Mouse (Mus musculus) left cerebral cortex, postnatal 10 days (tissue): ENCODE data around the gene Serpina12. TPM values are rescaled to one million over a fixed set of nuclear protein-coding genes. Genes with fewer than 3 reads are reported as not detected.

ENCODE experiments used
- DNase-seq, 2 experiments: peaks; one replicate each; pipeline ENCODE4 v3.0.0; 2021 to 2022; ENCODE audit warnings: low spot score in 2 of 2, mixed read lengths in 1 of 2; ENCODE audit errors: extremely low spot score in 1 of 2
- intact Hi-C: fragments of 180-260 bp; cut with DNase I; formaldehyde crosslinking; loops from one replicate; pipeline ENCODE4 v1.15.1; 2025
- total RNA-seq, 2 experiments: library from RNA; stranded (reverse); gene quantifications; 2 replicates each; pipeline ENCODE4 v1.2.3; 2021

Serpina12 gene
- not detected for total RNA-seq

GRCm38 (mm10) chr12:104044343-104044742 is at the start of gene Serpina12:
Gene Serpina12 (minus strand): TSS chr12:104044443.
- intact Hi-C loops, result no loop called here
- no peak for DNase-seq

GRCm38 (mm10) chr12:104091303-104091702 is 47.1 kb upstream of the Serpina12 start:
- no peak for DNase-seq
- intact Hi-C loops, result no loop called here

- intact Hi-C loops, result no loop called here
Measured at GRCm38 (mm10) chr12:104090119-104090518, 45.9 kb upstream of the Serpina12 start.

GRCm38 (mm10) chr12:104072286-104072685 is 28.0 kb upstream of the Serpina12 start:
- DNase-seq, result no peak

More at GRCm38 (mm10) chr12:104090119-104090518, 45.9 kb upstream of the Serpina12 start:
- DNase-seq, result no peak

GRCm38 (mm10) chr12:104071708-104072107 is 27.5 kb upstream of the Serpina12 start:
- intact Hi-C loops, result no loop called here
- DNase-seq, result no peak

More at GRCm38 (mm10) chr12:104072286-104072685, 28.0 kb upstream of the Serpina12 start:
- intact Hi-C loops, result no loop called here

- peak; percentile 65 to 87 for DNase-seq
- intact Hi-C loops, result loop anchor here (2.0 to 5.0 kb wide), 2 partner anchors 75 to 348 kb away; no protein-coding TSS in a partner anchor
Measured at GRCm38 (mm10) chr12:104069620-104070019, 25.4 kb upstream of the Serpina12 start.

GRCm38 (mm10) chr12:104067549-104067948 is 23.3 kb upstream of the Serpina12 start:
- peak; percentile 48 to 63 for DNase-seq
- intact Hi-C loops, result loop anchor here (5.0 kb wide), 1 partner anchor 350 kb away; no protein-coding TSS in a partner anchor

- intact Hi-C loops, result loop anchor here (5.0 kb wide), 1 partner anchor 351 kb away; no protein-coding TSS in a partner anchor
- DNase-seq, result peak in 1 of 2 experiments; percentile 68
Measured at GRCm38 (mm10) chr12:104066241-104066640, 22.0 kb upstream of the Serpina12 start.

GRCm38 (mm10) chr12:104064996-104065395 is 20.8 kb upstream of the Serpina12 start:
- no peak for DNase-seq
- intact Hi-C loops, result loop anchor here (5.0 kb wide), 1 partner anchor 352 kb away; no protein-coding TSS in a partner anchor

- DNase-seq, result no peak
- intact Hi-C loops, result no loop called here
Measured at GRCm38 (mm10) chr12:104064532-104064931, 20.3 kb upstream of the Serpina12 start.

GRCm38 (mm10) chr12:104061862-104062261 is 17.6 kb upstream of the Serpina12 start:
- intact Hi-C loops, result no loop called here
- no peak for DNase-seq

- no peak for DNase-seq
- intact Hi-C loops, result no loop called here
Measured at GRCm38 (mm10) chr12:104060126-104060525, 15.9 kb upstream of the Serpina12 start.

GRCm38 (mm10) chr12:104057531-104057930 is 13.3 kb upstream of the Serpina12 start:
- no peak for DNase-seq
- intact Hi-C loops, result no loop called here

- intact Hi-C loops, result no loop called here
- peak in 1 of 2 experiments; percentile 64 for DNase-seq
Measured at GRCm38 (mm10) chr12:104057050-104057449, 12.8 kb upstream of the Serpina12 start.

GRCm38 (mm10) chr12:104055755-104056154 is 11.5 kb upstream of the Serpina12 start:
- no peak for DNase-seq
- intact Hi-C loops, result no loop called here

- intact Hi-C loops, result no loop called here
- no peak for DNase-seq
Measured at GRCm38 (mm10) chr12:104053995-104054394, 9.8 kb upstream of the Serpina12 start.

- intact Hi-C loops, result no loop called here
- DNase-seq, result no peak
Measured at GRCm38 (mm10) chr12:104045713-104046112, 1.5 kb upstream of the Serpina12 start.

GRCm38 (mm10) chr12:104042753-104043152 is 1.5 kb downstream of the Serpina12 start:
- DNase-seq, result no peak
- intact Hi-C loops, result no loop called here

GRCm38 (mm10) chr12:104041401-104041800 is 2.8 kb downstream of the Serpina12 start:
- intact Hi-C loops, result no loop called here
- no peak for DNase-seq

GRCm38 (mm10) chr12:104038181-104038580 is 6.1 kb downstream of the Serpina12 start:
- DNase-seq, result no peak
- intact Hi-C loops, result no loop called here

GRCm38 (mm10) chr12:104033752-104034151 is 10.5 kb downstream of the Serpina12 start:
- DNase-seq, result no peak

More at GRCm38 (mm10) chr12:104033752-104034151, 10.5 kb downstream of the Serpina12 start:
- intact Hi-C loops, result no loop called here
